Mouse (Mus musculus) megakaryocyte, embryonic 14.5 days (primary cell): ENCODE results near the gene Gm11273.

ENCODE experiments used
- FLI1 ChIP-seq: IDR thresholded peaks from 2 replicates; pipeline ENCODE4 v1.6.1; 2012; ENCODE audit warnings: low read length, inconsistent platforms, mixed read lengths
- GATA1 ChIP-seq: IDR thresholded peaks from 3 replicates; pipeline ENCODE4 v1.6.1; 2012; ENCODE audit warnings: mixed read lengths, low read length, inconsistent platforms, borderline replicate concordance

DNA sequence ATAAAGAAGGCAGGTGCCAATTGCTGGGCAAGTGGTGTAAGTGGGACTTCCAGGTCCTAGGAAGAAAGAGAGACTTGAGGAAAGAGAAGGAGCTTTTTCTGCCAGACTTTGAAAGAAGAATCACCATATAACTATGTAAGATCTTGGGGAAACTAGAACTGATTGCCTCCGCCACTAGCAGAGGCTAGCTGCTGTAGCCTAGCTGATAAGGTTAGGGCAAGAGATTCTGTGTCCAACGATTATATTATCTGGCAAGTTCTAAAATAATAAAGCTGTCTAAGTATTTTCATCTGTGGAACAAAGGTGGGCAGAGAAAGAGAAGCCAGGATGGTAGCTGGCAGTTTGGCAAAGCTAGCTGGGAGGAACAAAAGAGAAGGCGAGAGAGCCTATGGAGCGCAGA is 28.8 kb downstream of the Gm11273 start:
- TF ChIP-seq GATA1 (no peak), FLI1 (no peak)
